Mouse (Mus musculus) left cerebral cortex, postnatal 36 days (tissue): Measurements from ENCODE around the gene Xpc. TPM values are rescaled to one million over a fixed set of nuclear protein-coding genes. Genes with fewer than 3 reads are reported as not detected.

ENCODE experiments used
- total RNA-seq, 2 experiments: library from RNA; stranded (reverse); gene quantifications; 2 replicates each; pipeline ENCODE4 v1.2.3; 2021

Gene Xpc
- total RNA-seq, 2 experiments from 2014 or later, result 13.2 to 14.9 TPM

Other genes starting within 250 kb of the Xpc start
- gene Wnt7a, start 104.5 kb downstream of the Xpc start, total RNA-seq, result 10 to 100 TPM; 14.2 to 16.0 TPM
- 10 to 100 TPM; 19.8 to 21.1 TPM for gene Chchd4, start 42.3 kb downstream of the Xpc start, total RNA-seq
- gene Tmem43, start 42.2 kb downstream of the Xpc start, total RNA-seq, result 10 to 100 TPM; 24.9 to 29.6 TPM
- gene Lsm3, start within 50 bp of the Xpc start, total RNA-seq, result 10 to 100 TPM; 35.0 to 41.3 TPM
- gene Slc6a6, start 168.2 kb upstream of the Xpc start, total RNA-seq, result 100 to 1,000 TPM; 120 to 170 TPM